Mouse (Mus musculus) heart, postnatal 10 days (tissue): ENCODE results near the gene Vmn2r47. TPM values are rescaled to one million over a fixed set of nuclear protein-coding genes. Genes with fewer than 3 reads are reported as not detected.
"Not testable (repeated sequence)": the region's sequence is repeated elsewhere in the genome, so short reads cannot be mapped to it uniquely, and the experiment has no call there.

ENCODE experiments used
- DNase-seq, 2 experiments: peaks; one replicate each; pipeline ENCODE4 v3.0.0; 2021
- intact Hi-C: fragments of 180-260 bp; cut with DNase I; formaldehyde crosslinking; loops from one replicate; pipeline ENCODE4 v1.15.1; 2025
- total RNA-seq, 2 experiments: library from RNA; stranded (reverse); gene quantifications; 2 replicates each; pipeline ENCODE4 v1.2.3; 2021

Gene Vmn2r47
- total RNA-seq, result not detected

- intact Hi-C loops, DNase-seq: not testable (repeated sequence)
Observed at GRCm38 (mm10) chr7:9841225-9841624, at the start of gene Vmn2r47. Gene Vmn2r47 (minus strand): TSS chr7:9841325.

- DNase-seq, intact Hi-C loops: not testable (repeated sequence)
Observed at GRCm38 (mm10) chr7:9770471-9770870, 70.7 kb downstream of the Vmn2r47 start, which contains the start of gene Vmn2r46. Gene Vmn2r46 (minus strand): TSS chr7:9770571.

Other genes with a start within 250 kb of the Vmn2r47 start
- not detected for gene Vmn2r46, start 70.8 kb downstream of the Vmn2r47 start, total RNA-seq
- not detected for gene Vmn2r48, start 112.3 kb upstream of the Vmn2r47 start, total RNA-seq
- not detected for gene Vmn2r49, start 150.9 kb upstream of the Vmn2r47 start, total RNA-seq
- gene Vmn2r50, start 212.0 kb upstream of the Vmn2r47 start, total RNA-seq, result not detected